Mouse (Mus musculus) macrophage (primary cell): ENCODE measurements around the gene Pmm1. TPM values are rescaled to one million over a fixed set of nuclear protein-coding genes. Genes with fewer than 3 reads are reported as not detected.
"Not testable (repeated sequence)": the region's sequence is repeated elsewhere in the genome, so short reads cannot be mapped to it uniquely, and the experiment has no call there.

Experiments used
- H3K27ac ChIP-seq: fragments of 350-480 bp; formaldehyde crosslinking; 2 replicates; pipeline ENCODE4 v1.9.0; 2021
- H3K36me3 ChIP-seq: fragments of 350-480 bp; formaldehyde crosslinking; 2 replicates; pipeline ENCODE4 v1.9.0; 2021; ENCODE audit errors: inconsistent target
- H3K4me3 ChIP-seq: fragments of 350-480 bp; formaldehyde crosslinking; 2 replicates; pipeline ENCODE4 v1.9.0; 2021; ENCODE audit errors: inconsistent target
- H3K79me2 ChIP-seq: fragments of 350-480 bp; formaldehyde crosslinking; 2 replicates; pipeline ENCODE4 v1.9.0; 2021; ENCODE audit errors: inconsistent target
- WGBS: methylation state at CpG from one replicate; pipeline ENCODE4 v1.1.7; 2026; ENCODE audit warnings: inconsistent platforms; ENCODE audit not compliant: missing documents; 5-methylcytosine and 5-hydroxymethylcytosine counted together
- polyA plus RNA-seq: library from polyadenylated mRNA; stranded (reverse); fragments of 250-400 nt; gene quantifications from 3 replicates; pipeline ENCODE4 v1.2.4, GENCODE M21; 2018; ENCODE audit warnings: inconsistent platforms
- total RNA-seq, 78 experiments: library from RNA; depleted of rRNA; stranded (reverse); fragments of 250-400 nt; gene quantifications; 1 replicate in 9 of 78; 2 replicates in 24 of 78; 3 replicates in 43 of 78; 4 replicates in 2 of 78; pipeline ENCODE4 v1.2.4; 2018; ENCODE audit warnings: inconsistent platforms in 56 of 78

Gene Pmm1
- 10 to 100 TPM in 12 of 26 experiments, 1 to 10 TPM in 12, not detected in 2; 1.3 to 25.0 (median 10.0) TPM for total RNA-seq (2018; cell fraction: chromatin; rRNA removed)
- total RNA-seq (2018; cell fraction: cytosol; rRNA removed), result 10 to 100 TPM in 21 of 26 experiments, 1 to 10 TPM in 5; 7.1 to 21.4 (median 13.6) TPM
- 10 to 100 TPM in 5 of 26 experiments, 1 to 10 TPM in 21; 2.8 to 13.7 (median 5.3) TPM for total RNA-seq (2018; cell fraction: nucleus; rRNA removed)
- 10.2 to 15.5 TPM (median 14.8 TPM) in 3 replicates for polyA plus RNA-seq

GRCm38 (mm10) chr15:81960171-81961077 lies at the start of gene Pmm1:
TSS of gene Pmm1 (minus strand) at chr15:81960930.
- H3K36me3 ChIP-seq, result no peaks in the 10 kb centered on the region
- H3K79me2 ChIP-seq, result no peaks in the 10 kb centered on the region
- no peak within 1 kb of the TSS for H3K27ac ChIP-seq
- under 1% methylated on average over 75 of the region's 77 CpGs for WGBS
- H3K4me3 ChIP-seq, result peak within 1 kb of the TSS; percentile 40

DNA sequence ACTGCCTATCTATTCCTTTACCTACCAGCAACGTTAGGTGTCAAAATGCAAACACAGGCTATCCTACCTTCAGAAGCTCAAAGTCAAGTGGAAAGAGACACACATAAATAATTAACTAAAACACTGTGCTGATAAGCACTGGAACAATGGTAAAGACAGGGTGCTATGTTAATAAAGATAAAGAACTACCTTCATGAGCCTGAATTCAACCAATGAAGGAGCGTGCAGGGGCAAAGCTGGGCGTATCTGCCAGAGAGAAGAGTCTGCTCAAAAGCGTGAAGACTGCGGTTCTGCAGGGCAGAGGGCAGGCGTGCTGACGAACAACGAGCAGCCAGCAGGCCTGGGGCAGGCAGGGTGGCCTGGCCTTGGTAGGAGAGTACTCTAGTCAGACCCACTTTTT lies 43.5 kb upstream of the Pmm1 start:
- H3K4me3 ChIP-seq, result no peak overlapping the region
- H3K27ac ChIP-seq, result no peak overlapping the region
- H3K79me2 ChIP-seq, result no peaks in the 10 kb centered on the region
- H3K36me3 ChIP-seq, result peaks cover 4% of the 10 kb centered on the region; the same call in 1 of the 2 replicates
- 93% methylated on average over 8 of the region's 8 CpGs for WGBS

- Histone ChIP-seq H3K36me3 (peaks cover 24% of the 10 kb centered on the region; the same call in 1 of the 2 replicates), H3K27ac (no peak overlapping the region), H3K79me2 (no peaks in the 10 kb centered on the region), H3K4me3 (no peak overlapping the region)
- WGBS, result 97% methylated on average over 6 of the region's 6 CpGs
These were observed 33.3 kb upstream of the Pmm1 start for GRCm38 (mm10) chr15:81993992-81994391.

DNA sequence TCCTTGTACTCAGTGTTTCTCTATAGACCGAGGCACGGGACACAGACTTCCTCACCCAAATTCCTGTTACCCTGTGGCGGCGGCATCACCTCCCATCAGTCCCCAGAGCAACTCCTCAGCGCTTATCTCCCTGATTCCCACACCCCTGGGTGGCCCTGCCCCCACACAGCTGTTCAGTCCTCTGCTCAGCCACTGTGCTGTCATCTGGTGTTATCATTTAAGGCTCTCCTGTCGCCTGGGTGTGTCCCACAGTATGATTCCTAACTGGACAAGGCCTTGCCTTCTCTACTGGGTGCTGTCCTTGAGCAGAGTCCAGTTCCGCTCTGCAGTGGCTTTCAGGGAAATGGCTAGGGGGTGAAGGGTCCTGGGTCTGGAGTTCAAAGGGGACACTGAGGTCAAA lies 29.8 kb upstream of the Pmm1 start:
- H3K4me3 ChIP-seq, result no peak overlapping the region
- no peaks in the 10 kb centered on the region for H3K79me2 ChIP-seq
- peaks cover 6% of the 10 kb centered on the region; the same call in 1 of the 2 replicates for H3K36me3 ChIP-seq
- WGBS, result 77% methylated on average over 7 of the region's 7 CpGs
- H3K27ac ChIP-seq, result no peak overlapping the region

- 63% methylated on average over 11 of the region's 11 CpGs for WGBS
- Histone ChIP-seq H3K79me2 (no peaks in the 10 kb centered on the region), H3K27ac (no peak overlapping the region), H3K36me3 (no peaks in the 10 kb centered on the region; the same call in 1 of the 2 replicates), H3K4me3 (no peak overlapping the region)
These were observed 28.8 kb upstream of the Pmm1 start for GRCm38 (mm10) chr15:81989371-81990062.

GRCm38 (mm10) chr15:81987646-81988045 lies 26.9 kb upstream of the Pmm1 start, which contains the start of gene Xrcc6:
TSS of gene Xrcc6 (plus strand) at chr15:81987835.
- no peak within 1 kb of the TSS for H3K27ac ChIP-seq
- H3K79me2 ChIP-seq, result no peaks in the 10 kb centered on the region
- H3K36me3 ChIP-seq, result no peaks in the 10 kb centered on the region
- H3K4me3 ChIP-seq, result no peak within 1 kb of the TSS
- 85% methylated on average over 3 of the region's 3 CpGs for WGBS

DNA sequence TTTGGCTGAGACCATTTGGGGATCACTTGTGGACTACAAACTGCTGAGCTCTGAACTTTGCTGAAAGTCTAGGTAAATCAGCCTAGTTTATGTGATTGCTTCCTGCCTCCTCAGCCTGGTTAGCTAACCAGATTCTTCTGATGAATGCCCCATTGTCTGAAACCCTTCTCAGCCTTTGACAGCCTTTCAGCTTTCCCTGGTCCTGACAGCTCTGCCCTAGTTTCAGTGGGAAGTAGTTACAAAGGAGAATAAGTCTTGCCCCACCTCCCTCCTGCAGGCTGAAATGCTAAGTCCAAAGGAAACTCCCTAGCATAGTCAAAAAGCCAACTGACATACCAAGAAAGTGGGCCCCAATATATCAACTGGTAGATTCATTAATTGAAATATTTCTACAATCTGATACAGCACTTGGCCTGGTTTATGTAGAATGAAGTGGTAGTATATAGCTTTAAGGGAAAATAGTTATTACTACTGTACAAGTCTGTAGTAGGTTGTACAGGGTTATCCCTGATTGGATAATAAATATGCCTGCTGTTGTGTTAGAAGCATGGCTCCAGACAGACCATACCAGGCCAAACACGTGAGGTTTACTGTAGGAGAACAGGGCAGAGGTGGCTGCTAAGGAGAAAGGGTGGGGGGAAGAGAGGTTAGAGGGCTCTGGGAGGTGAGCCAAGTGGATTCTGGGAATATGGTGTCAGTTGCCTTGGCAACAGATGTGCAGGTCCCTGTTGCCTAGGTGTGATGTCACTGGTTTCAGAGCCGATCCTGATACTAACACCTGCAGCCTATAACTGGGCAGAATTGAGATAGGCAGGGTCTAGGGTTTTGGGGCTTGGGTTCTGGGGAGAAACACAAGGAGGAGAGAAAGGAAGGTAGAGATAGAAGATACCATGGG lies 24.8 kb upstream of the Pmm1 start:
- H3K79me2 ChIP-seq, result no peaks in the 10 kb centered on the region
- 89% methylated on average over 2 of the region's 2 CpGs for WGBS
- no peaks in the 10 kb centered on the region for H3K36me3 ChIP-seq
- no peak overlapping the region for H3K4me3 ChIP-seq
- no peak overlapping the region for H3K27ac ChIP-seq

- Histone ChIP-seq H3K4me3 (no peak overlapping the region), H3K36me3 (no peaks in the 10 kb centered on the region), H3K79me2 (no peaks in the 10 kb centered on the region), H3K27ac (no peak overlapping the region)
- 75% methylated on average over 1 of the region's 1 CpGs for WGBS
These were observed 21.4 kb upstream of the Pmm1 start for GRCm38 (mm10) chr15:81982173-81982572.

- H3K36me3 ChIP-seq, result no peaks in the 10 kb centered on the region
- no peaks in the 10 kb centered on the region for H3K79me2 ChIP-seq
- no peak within 1 kb of the TSS for H3K27ac ChIP-seq
- 91% methylated on average over 13 of the region's 23 CpGs for WGBS
- no peak within 1 kb of the TSS for H3K4me3 ChIP-seq
These were observed 19.6 kb upstream of the Pmm1 start, which contains the start of gene 1700029P11Rik for GRCm38 (mm10) chr15:81980321-81980720. TSS of gene 1700029P11Rik (plus strand) at chr15:81980540.

- not testable (repeated sequence) for H3K36me3 ChIP-seq
These were observed 14.4 kb upstream of the Pmm1 start for GRCm38 (mm10) chr15:81975156-81975555.

DNA sequence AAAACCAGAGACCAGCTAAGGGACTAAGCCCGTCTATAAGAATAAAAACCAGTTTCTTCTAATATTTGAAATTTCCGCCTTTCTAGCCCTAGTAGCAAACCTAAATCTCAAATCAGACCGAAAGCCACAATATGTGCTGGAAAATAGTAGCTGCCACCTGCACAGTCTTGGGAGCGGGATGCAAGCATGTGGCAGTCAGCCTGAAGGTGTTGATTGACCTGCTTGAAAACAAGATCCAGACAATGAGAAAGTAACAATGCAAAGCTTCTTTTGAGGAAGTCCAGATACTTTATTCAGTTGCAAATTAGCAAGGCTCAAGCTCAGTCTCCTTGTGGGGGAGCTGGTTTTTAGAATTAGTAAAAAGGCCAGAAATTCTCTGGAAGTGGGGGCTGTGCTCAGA lies 9.8 kb upstream of the Pmm1 start:
- not testable (repeated sequence) for H3K36me3 ChIP-seq, H3K79me2 ChIP-seq, H3K4me3 ChIP-seq, H3K27ac ChIP-seq
- 95% methylated on average over 4 of the region's 4 CpGs for WGBS

More at GRCm38 (mm10) chr15:81975156-81975555, 14.4 kb upstream of the Pmm1 start:
- H3K4me3 ChIP-seq, H3K27ac ChIP-seq, H3K79me2 ChIP-seq: not testable (repeated sequence)
- 95% methylated on average over 8 of the region's 8 CpGs for WGBS

- 93% methylated on average over 6 of the region's 6 CpGs for WGBS
- not testable (repeated sequence) for H3K27ac ChIP-seq, H3K4me3 ChIP-seq, H3K36me3 ChIP-seq, H3K79me2 ChIP-seq
These were observed 8.9 kb upstream of the Pmm1 start for GRCm38 (mm10) chr15:81969635-81970034.

GRCm38 (mm10) chr15:81969173-81969572 lies 8.4 kb upstream of the Pmm1 start:
- H3K79me2 ChIP-seq, result no peaks in the 10 kb centered on the region
- H3K4me3 ChIP-seq, result no peak overlapping the region
- H3K27ac ChIP-seq, result no peak overlapping the region
- 89% methylated on average over 7 of the region's 7 CpGs for WGBS
- H3K36me3 ChIP-seq, result no peaks in the 10 kb centered on the region

GRCm38 (mm10) chr15:81968447-81968846 lies 7.7 kb upstream of the Pmm1 start:
- no peak overlapping the region for H3K4me3 ChIP-seq
- no peaks in the 10 kb centered on the region for H3K36me3 ChIP-seq
- H3K79me2 ChIP-seq, result no peaks in the 10 kb centered on the region
- H3K27ac ChIP-seq, result no peak overlapping the region
- 0% methylated on average over 1 of the region's 2 CpGs for WGBS
